Mouse (Mus musculus): Measurements from ENCODE around the gene Zfp398. TPM values are rescaled to one million over a fixed set of nuclear protein-coding genes. Genes with fewer than 3 reads are reported as not detected.

The Zfp398 gene
- 4.1 and 6.1 TPM in 2 replicates for polyA plus RNA-seq (2012; ENCODE audit: low replicate concordance)

DNA sequence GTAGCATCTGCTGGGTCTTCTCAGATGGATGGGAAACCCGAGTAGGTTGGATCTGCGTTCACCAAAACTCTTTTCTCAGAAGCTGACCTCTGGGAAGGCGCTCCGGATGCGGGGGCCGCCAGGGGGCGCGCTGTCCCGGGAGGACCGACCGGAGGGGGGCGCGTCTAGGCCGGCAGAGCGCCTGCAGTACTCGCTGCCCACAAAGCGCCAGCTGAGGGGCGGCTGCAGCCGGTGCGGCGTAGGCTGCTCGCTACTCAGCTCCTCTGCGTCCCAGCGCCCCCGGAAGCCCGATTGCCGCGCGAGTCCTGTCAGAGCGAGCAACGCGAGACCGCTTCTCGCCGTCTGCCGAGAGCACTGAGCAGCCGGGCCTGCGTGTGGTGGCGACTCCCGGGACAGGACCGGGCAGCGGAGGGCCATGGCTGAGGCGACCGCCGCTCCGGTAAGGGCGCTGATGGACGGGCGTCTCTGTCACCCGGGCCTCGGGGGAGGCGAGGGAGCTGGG lies at the start of gene Zfp398:
TSS of gene Zfp398 (plus strand) at position 180 of the 502 bp plus-strand sequence.

DNA sequence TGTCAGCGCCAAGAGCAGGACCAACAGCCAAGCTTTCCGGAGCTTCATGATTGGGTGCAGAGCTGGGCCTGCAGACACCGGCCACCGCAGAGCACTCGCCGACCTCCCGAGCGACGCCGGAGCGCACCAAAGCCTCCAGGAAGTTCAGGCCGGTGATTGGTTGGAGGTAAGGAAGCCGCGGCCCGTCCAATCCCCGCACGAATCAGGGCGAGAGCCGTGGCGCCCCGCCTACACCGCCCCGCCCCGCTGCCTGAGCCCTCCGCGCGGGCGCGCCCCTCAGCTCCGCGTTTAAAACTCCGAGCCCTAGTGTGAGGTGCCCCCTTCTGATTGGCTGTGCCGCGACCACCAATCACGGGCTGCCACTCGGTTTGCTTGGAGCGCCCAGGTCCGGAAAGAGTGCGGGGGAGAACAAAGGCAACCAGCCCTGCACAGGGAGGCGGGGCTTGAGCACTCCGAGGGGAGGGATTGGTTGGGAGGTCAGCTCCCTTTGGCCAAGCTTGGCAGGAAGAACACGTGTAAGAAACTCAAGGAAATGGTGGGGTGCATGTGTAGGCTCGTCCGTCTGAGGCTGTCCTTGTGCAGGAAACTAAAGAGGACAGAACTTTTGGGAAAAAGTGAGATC lies 22.1 kb upstream of the Zfp398 start, which contains the start of gene Pdia4:
TSS of gene Pdia4 (minus strand) at position 174 of the 622 bp plus-strand sequence.

DNA sequence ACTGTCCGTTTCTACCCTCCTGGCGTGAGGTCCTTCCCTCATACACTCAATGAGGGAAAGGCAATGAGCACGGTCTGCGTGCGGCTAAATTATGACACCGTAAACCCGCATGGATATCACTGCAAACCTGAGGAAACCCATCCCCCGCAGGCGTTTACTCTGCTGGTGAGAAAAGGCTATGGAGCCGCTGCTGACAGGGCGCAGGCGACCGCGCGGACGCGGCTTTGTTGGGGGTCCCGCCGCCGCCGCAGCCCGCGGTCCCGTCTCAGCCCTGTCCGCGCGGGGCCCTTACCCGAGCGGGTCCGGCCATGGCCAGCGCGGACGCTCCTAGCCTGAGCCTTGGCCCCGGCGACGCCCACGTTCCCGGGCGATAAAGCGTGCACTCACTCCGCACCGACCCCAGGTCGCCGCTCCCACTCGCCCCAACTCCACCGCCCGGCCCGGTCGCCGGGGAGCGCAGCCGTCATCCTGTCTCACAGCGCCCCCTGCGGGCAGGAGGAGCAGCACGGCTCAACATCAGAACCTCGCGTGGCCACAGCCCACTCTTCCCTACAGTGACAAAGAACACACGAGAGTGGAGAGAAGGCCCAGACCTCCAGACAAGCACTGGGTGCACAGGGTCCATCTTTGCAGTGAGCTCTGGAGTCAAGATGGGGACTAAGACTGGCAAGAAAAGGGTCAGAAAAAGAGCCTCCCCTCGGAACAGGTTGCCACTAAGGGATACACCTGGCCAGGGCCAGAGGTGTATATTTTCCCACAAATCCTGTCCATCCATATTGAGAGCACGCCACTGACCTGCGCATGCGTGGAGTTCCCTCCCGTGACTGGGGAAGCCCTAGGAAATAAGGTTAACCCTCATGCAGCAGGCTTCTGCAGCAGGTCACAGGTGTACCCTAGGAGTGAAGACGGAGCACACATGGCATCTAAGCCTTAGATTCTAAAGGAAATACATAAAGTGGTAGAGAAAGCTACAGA lies 5.1 kb upstream of the Zfp398 start, which contains the start of gene Zfp786:
TSS of gene Zfp786 (minus strand) at position 764 of the 975 bp plus-strand sequence.

DNA sequence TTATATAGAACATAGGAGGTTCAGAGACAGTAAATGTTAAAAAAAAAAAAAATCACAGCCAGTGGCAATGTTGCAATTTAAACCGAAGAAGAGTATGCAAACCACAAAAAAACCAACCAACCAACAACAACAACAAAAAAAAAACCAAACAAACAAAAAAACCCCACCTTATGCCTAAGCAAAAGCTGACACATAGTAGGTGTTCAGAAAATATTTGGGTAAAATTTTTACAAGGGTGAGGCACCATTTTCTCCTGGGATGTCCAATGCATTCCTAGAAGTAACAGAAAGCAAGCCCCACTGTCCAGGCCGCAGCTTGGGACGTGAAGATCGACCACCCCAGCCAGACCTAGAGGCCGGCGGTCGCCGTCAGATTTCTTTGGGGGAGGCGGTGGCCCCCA lies 41.6 kb downstream of the Zfp398 start, which contains the start of gene Zfp282:
TSS of gene Zfp282 (plus strand) at position 147 of the 400 bp plus-strand sequence.

DNA sequence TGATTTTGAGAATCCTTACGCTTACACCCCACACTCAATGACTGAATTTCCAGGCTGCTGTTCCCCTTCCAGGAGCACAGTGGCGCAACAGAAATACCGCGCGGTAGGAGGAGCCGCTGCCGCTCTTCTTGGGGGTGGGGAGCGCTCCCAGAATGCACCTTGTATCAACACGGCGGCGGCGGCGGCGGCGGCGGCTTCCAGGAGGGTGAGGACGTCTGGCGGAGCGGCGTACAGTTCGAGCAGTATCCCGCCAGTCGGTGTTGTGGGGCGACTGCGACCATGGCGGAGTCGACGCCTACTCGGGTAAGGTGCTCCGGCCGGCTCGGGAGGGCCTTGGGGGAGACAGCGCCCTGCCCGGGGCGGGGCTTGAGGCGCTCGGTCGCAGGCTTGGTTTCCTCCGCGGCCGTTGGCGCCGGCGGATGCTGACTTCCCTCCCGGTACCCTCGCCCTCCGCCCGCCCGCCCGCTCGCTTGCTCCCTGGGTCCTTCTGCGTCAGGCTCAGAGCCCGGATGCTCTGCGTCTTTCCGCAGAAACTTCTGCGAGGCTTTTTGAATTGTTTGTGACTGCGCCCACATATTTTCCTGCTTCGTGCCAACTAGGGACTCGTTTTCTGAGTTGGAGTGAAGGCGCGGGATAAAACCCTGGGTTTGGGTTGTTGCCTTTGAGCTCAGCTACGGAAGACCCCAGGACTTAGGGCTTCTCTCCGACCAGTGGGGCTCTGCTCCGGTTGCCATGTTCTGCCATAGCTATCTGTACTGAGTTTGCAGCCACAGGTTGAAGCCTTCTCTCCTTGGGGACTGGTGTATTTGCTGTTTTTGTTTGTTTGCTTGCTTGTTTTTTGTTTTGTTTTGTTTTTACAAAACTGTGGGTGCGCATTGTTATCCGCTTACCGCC lies 85.2 kb downstream of the Zfp398 start, which contains the start of gene Zfp212:
TSS of gene Zfp212 (plus strand) at position 30 of the 894 bp plus-strand sequence.

Other genes with a start within 250 kb of the Zfp398 start
- gene Ezh2, start 240.3 kb upstream of the Zfp398 start, polyA plus RNA-seq (2012; ENCODE audit: low replicate concordance): 18.5 and 23.7 TPM in 2 replicates
- gene Pdia4, start 22.2 kb upstream of the Zfp398 start, polyA plus RNA-seq (2012; ENCODE audit: low replicate concordance): 1.6 and 2.9 TPM in 2 replicates
- 0.06 and 0.09 TPM in 2 replicates for gene Zfp786, start 4.8 kb upstream of the Zfp398 start, polyA plus RNA-seq (2012; ENCODE audit: low replicate concordance)
- 9.4 and 22.8 TPM in 2 replicates for gene Zfp282, start 41.5 kb downstream of the Zfp398 start, polyA plus RNA-seq (2012; ENCODE audit: low replicate concordance)
- 12.8 and 14.1 TPM in 2 replicates for gene Zfp212, start 84.8 kb downstream of the Zfp398 start, polyA plus RNA-seq (2012; ENCODE audit: low replicate concordance)
- gene Zfp956, start 117.7 kb downstream of the Zfp398 start, polyA plus RNA-seq (2012; ENCODE audit: low replicate concordance): 4.3 and 11.5 TPM in 2 replicates
- 63.6 and 67.8 TPM in 2 replicates for gene Zfp777, start 213.2 kb downstream of the Zfp398 start, polyA plus RNA-seq (2012; ENCODE audit: low replicate concordance)

Measured in leukemia stem cell, adult 10-12 weeks (primary cell).